Mouse (Mus musculus): ENCODE results near the gene Lpxn.

Gene Lpxn

DNA sequence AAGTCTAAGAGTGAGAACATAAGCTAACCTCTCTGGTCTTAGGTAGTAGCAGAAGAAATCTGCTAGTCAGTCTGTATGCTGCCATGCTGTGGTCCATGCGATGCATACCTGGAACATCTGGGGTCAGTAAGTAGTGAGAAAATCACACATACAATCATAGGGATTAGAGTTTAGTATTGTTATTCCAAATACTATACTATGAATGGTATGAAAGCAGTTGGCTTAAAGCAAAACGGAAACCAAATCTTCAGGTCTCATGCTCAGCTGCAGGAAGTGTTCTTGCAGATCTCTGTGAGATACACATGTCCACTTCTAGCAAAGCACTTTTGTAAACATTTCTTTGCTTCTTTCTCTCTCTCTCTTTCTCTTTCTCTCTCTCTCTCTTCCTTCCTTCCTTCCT, 10.2 kb downstream of the Lpxn start:
- DNase-seq = no peak

- DNase-seq = no peak
These were observed 16.8 kb downstream of the Lpxn start for GRCm38 (mm10) chr19:12812644-12813364.

- no peak for DNase-seq
These were observed 17.9 kb downstream of the Lpxn start for GRCm38 (mm10) chr19:12813883-12814282.

DNA sequence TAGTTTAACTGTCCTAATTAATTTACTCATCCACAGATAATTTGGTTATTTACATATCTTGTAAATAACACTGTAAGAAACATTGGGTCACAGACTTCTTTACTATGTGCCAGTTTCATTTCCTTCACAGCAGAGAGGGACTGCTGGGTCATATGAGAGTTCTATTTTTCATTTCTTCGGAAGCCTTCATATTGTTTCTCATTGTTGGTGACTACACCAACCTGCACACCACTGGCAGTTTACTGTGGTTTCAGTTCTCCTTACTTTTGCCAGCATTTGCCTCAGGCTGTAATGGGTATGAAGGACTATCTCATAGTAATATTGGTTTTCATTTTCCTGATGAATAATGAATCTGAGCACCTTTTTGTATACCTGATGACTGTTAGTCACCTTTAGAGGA, 22.5 kb downstream of the Lpxn start:
- DNase-seq = no peak

- DNase-seq = peak; percentile 14
These were observed 24.4 kb downstream of the Lpxn start for GRCm38 (mm10) chr19:12820383-12820782.

DNA sequence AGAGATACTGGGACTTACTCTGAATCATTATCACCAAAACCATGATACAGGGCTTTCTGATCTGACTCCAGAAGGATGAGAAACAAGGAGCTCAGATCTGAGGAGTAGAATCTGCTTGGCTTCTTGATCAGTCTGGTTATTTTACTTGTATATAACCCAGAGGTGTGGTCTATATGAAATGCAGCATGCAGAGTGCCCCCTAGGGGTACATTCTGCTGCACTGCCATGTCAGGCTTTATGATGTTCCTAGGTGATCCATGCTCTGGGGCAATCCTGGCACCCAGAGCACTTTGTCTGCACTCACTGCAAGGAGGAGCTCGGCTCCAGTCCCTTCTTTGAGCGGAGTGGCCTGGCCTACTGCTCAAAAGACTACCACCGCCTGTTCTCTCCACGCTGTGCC, 28.6 kb downstream of the Lpxn start:
- peak; percentile 5 for DNase-seq

DNA sequence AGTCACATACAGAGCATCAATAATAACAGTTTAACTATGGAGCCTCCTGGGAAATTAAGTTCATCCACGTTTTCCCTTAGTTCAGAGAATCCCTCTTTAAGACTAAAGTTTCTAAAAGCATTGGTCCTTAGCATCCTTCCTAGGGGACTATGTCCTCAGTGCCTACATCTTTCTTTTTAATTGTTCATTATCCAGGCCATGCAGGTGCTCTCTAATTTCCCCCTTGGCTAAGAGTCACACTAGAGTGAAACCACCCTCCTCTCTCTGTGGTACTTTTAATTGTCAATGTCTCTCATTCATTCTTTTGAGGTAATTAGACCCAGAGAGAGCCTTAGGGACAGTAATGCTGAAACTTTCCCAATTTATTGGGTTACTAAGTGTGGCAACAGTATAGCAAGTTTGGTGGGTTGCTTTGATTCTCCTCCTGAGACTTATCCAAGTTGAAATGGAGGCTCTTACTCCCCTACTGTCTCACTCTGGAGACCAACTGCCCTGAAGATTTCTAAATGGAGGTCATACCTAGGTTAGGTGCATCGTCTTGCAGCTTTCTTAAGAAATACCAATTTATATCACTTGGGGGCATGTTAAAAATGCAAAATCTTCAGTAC, 34.9 kb downstream of the Lpxn start:
- no peak for DNase-seq

DNA sequence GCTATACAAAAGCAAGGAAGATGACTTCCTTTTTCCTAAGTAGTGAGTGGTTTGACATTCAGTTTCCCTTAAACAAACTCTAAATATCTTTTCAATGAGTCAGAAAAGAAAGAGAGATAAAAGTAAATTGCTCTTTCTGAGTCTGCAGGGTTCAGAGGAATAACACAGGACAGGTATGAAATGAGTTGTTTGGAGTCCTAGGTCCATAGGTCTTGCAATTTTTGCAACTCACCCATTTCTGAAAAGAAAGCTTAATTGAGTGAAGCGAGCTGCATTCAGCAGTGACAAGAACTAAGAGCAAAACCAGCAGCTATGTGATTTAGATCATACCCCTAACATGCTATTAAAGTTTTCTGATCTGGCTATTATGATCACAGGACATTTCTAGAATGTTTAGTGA, 35.6 kb downstream of the Lpxn start:
- DNase-seq = no peak

DNA sequence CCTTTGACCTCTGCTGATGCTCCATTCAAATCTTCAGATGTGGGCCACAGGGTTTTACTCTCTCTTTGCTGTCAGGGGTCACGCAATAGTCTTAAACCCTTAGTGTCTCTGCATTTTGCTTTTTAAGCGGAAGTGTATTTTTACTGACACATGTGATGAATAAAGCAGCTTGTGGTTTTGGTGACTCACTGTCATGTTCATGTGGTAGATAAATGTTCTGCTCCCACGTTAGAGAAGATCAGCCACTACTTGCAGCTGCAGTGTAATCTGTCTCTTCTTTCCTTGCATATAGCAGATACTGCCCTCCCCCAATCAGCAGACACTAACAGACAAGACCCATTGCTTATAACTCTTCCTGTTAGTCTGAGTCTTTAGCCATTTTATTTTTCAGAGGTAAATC, 37.6 kb downstream of the Lpxn start:
- peak; percentile 4 for DNase-seq

- DNase-seq = no peak
These were observed 42.5 kb downstream of the Lpxn start for GRCm38 (mm10) chr19:12838507-12838906.

DNA sequence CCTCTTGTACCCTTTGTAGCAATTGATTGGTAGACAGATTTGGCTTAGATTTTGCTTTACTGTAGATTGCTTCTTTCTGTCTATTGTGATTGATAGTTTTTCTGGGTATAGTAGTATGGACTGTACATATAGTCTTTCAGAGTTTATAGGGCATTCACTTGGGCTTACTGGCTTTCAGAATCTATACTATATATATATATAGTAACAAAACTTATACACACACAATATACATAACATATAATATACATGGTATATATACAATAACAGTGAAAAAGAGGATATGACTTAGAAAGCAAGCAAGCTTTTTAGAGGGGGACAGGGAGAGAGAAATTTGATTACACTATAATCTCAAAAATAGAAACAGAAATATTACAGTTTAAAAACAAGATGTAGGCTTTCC, 50.4 kb downstream of the Lpxn start, which contains the start of gene Gm5244:
TSS of gene Gm5244 (plus strand) at position 301 of the 400 bp plus-strand sequence.
- no peak for DNase-seq

DNA sequence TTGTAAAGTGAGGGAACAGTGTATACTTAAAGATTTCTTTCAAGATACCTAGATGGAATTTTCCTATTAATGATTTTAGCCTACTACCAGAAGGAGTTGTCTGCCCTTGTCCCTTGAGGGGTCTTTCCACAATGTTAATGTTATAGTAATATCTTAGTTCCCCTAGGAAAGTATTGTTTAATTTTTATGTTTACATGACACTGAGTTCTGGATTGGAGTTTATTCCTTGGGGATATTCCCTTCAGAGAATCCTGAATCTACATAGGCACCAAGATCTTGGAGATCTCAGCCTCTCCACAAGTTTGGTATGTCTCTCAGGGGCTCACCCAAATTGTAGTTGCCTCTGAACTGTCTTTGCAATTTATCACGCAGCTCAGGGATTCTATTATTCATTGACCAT, 61.0 kb downstream of the Lpxn start, which contains the start of gene Olfr1444:
TSS of gene Olfr1444 (plus strand) at position 301 of the 400 bp plus-strand sequence.
- no peak for DNase-seq
